19 mouse cellular contexts compared by ENCODE assay signal in the genomic region with DNA sequence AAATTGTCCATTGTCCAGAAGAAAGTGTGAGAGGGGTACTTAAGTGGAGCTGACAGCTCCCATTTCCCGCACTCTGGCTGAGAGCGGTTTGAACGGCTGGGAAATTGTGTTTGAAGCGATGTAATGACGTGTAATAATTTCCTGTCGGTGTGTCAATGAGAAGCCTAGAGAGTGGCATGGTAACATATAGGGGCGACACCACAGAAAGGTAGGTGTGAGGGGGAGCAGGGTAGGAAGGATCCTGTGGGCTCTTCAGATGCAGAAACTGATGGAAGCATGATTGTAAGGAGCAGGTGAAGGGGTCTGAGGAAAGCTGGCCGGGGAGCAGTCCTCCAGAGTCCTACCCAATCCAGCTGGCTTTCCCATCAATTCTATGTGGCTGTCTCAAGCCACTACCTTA.
DNase-seq lines count a peak whose midpoint lies in the region; ATAC-seq lines count a peak whose summit lies in the region.
"Had no signal": no experiment of that assay in that cellular context is flagged by ENCODE, and none has a peak within 500 bp of the region (broad histone marks: within the 10 kb centered on the region; RNA-seq: fewer than 3 reads in every experiment).

No protein-coding gene starts in this region.

- no peak overlapping the region for H3K9ac ChIP-seq in limb, embryonic 11.5 days (ENCODE audit: low read length)
- H3K9ac ChIP-seq in hindbrain, embryonic 12.5 days, result no peak overlapping the region
- no peak overlapping the region for H3K9ac ChIP-seq in midbrain, embryonic 16.5 days (ENCODE audit: low read depth, low read length)
- H3K9ac ChIP-seq: embryonic facial prominence, embryonic 13.5 days; heart, embryonic 13.5 days; liver, embryonic 15.5 days; stomach, embryonic 15.5 days had no signal

- DNase-seq in limb, embryonic 11.5 days (ENCODE audit: low spot score), result peak; percentile 26
- no peak for DNase-seq in limb, embryonic 10.5 days (ENCODE audit: low spot score)
- DNase-seq in retina, postnatal 1 day, result peak; percentile 13
- no peak for DNase-seq in retina, embryonic 14.5 days (ENCODE audit: low spot score)
- DNase-seq in left cerebral cortex, adult 11 months (ENCODE audit: low spot score), result no peak
- no peak for DNase-seq in layer of hippocampus, adult 11-12 months (ENCODE audit: low spot score)
- DNase-seq: adrenal gland, postnatal 10 days; cerebellum, postnatal 25 days; heart, adult 11 months; heart, postnatal 36 days; lung, postnatal 4 days; right cerebral cortex, adult 18-20 months had no signal

- no peaks in the 10 kb centered on the region for H3K36me3 ChIP-seq in limb, embryonic 11.5 days (ENCODE audit: control insufficient read depth, insufficient read depth, low read length)
- no peaks in the 10 kb centered on the region for H3K36me3 ChIP-seq in limb, embryonic 10.5 days
- no peaks in the 10 kb centered on the region for H3K36me3 ChIP-seq in hindbrain, embryonic 12.5 days
- no peaks in the 10 kb centered on the region for H3K36me3 ChIP-seq in midbrain, embryonic 16.5 days (ENCODE audit: control insufficient read depth, insufficient read depth, low read length)
- H3K36me3 ChIP-seq: embryonic facial prominence, embryonic 13.5 days; heart, embryonic 13.5 days; liver, embryonic 15.5 days; stomach, embryonic 15.5 days had no signal

- WGBS in limb, embryonic 11.5 days, result 44% methylated on average over 8 of the region's 8 CpGs
- 50% methylated on average over 8 of the region's 8 CpGs for WGBS in limb, embryonic 10.5 days
- 34% methylated on average over 8 of the region's 8 CpGs for WGBS in hindbrain, embryonic 12.5 days
- WGBS in midbrain, embryonic 16.5 days, result 53% methylated on average over 8 of the region's 8 CpGs

- no peak overlapping the region for H3K27ac ChIP-seq in limb, embryonic 11.5 days (replicated peaks; ENCODE audit: low read depth, low read length)
- no peak overlapping the region for H3K27ac ChIP-seq in limb, embryonic 10.5 days
- peak overlapping the region; percentile 23 for H3K27ac ChIP-seq in hindbrain, embryonic 12.5 days
- no peak overlapping the region for H3K27ac ChIP-seq in midbrain, embryonic 16.5 days (ENCODE audit: low read length)
- H3K27ac ChIP-seq: embryonic facial prominence, embryonic 13.5 days; heart, embryonic 13.5 days; liver, embryonic 15.5 days; stomach, embryonic 15.5 days had no signal

- ATAC-seq in limb, embryonic 11.5 days (ENCODE audit: insufficient number of reproducible peaks, low FRiP score, low TSS enrichment, low read depth), result no peak
- peak; percentile 11; the same call in 1 of the 2 replicates for ATAC-seq in hindbrain, embryonic 12.5 days (ENCODE audit: low FRiP score)
- ATAC-seq in midbrain, embryonic 16.5 days, result peak; percentile 37; the same call in 1 of the 2 replicates
- ATAC-seq: intestine, postnatal 0 days had no signal

- H3K4me1 ChIP-seq in limb, embryonic 11.5 days (ENCODE audit: control insufficient read depth, insufficient read depth, low read length), result no peaks in the 10 kb centered on the region
- peaks cover 28% of the 10 kb centered on the region for H3K4me1 ChIP-seq in limb, embryonic 10.5 days
- H3K4me1 ChIP-seq in hindbrain, embryonic 12.5 days, result peaks cover 36% of the 10 kb centered on the region
- H3K4me1 ChIP-seq in midbrain, embryonic 16.5 days (ENCODE audit: control insufficient read depth, insufficient read depth, low read length), result no peaks in the 10 kb centered on the region; the same call in 1 of the 2 replicates
- H3K4me1 ChIP-seq: embryonic facial prominence, embryonic 13.5 days; liver, embryonic 15.5 days; stomach, embryonic 15.5 days had no signal

- no peaks in the 10 kb centered on the region for H3K9me3 ChIP-seq in limb, embryonic 11.5 days (ENCODE audit: control insufficient read depth, low read length)
- no peaks in the 10 kb centered on the region for H3K9me3 ChIP-seq in limb, embryonic 10.5 days (replicated peaks)
- no peaks in the 10 kb centered on the region for H3K9me3 ChIP-seq in hindbrain, embryonic 12.5 days (replicated peaks)
- H3K9me3 ChIP-seq in midbrain, embryonic 16.5 days (replicated peaks; ENCODE audit: control insufficient read depth, low read length, poor library complexity, severe bottlenecking), result no peaks in the 10 kb centered on the region
- H3K9me3 ChIP-seq: embryonic facial prominence, embryonic 13.5 days; heart, embryonic 13.5 days; liver, embryonic 15.5 days; stomach, embryonic 15.5 days had no signal

- H3K4me2 ChIP-seq in limb, embryonic 11.5 days (ENCODE audit: low read depth, severe bottlenecking), result no peak overlapping the region
- no peak overlapping the region for H3K4me2 ChIP-seq in hindbrain, embryonic 12.5 days (replicated peaks)
- H3K4me2 ChIP-seq in midbrain, embryonic 16.5 days (ENCODE audit: low read length), result no peak overlapping the region
- H3K4me2 ChIP-seq: embryonic facial prominence, embryonic 13.5 days; heart, embryonic 13.5 days; liver, embryonic 15.5 days; stomach, embryonic 15.5 days had no signal

- no peak overlapping the region for H3K4me3 ChIP-seq in limb, embryonic 11.5 days (ENCODE audit: low read depth, low read length)
- H3K4me3 ChIP-seq in limb, embryonic 10.5 days, result no peak overlapping the region
- no peak overlapping the region for H3K4me3 ChIP-seq in hindbrain, embryonic 12.5 days
- H3K4me3 ChIP-seq in midbrain, embryonic 16.5 days (ENCODE audit: low read depth, low read length), result no peak overlapping the region
- H3K4me3 ChIP-seq: embryonic facial prominence, embryonic 13.5 days; heart, embryonic 13.5 days; liver, embryonic 15.5 days; stomach, embryonic 15.5 days had no signal

- H3K27me3 ChIP-seq in limb, embryonic 11.5 days (ENCODE audit: control insufficient read depth, insufficient read depth, low read length), result 0 out of 2 replicates have a peak, but pooled peaks cover 5% of the 10 kb centered on the region
- peaks cover 64% of the 10 kb centered on the region for H3K27me3 ChIP-seq in limb, embryonic 10.5 days (ENCODE audit: low read depth, poor library complexity, severe bottlenecking)
- peaks cover 48% of the 10 kb centered on the region for H3K27me3 ChIP-seq in hindbrain, embryonic 12.5 days
- H3K27me3 ChIP-seq in midbrain, embryonic 16.5 days (ENCODE audit: control insufficient read depth, insufficient read depth, low read depth, low read length), result no peaks in the 10 kb centered on the region
- H3K27me3 ChIP-seq: liver, embryonic 15.5 days; stomach, embryonic 15.5 days had no signal

Comparison
In these comparisons a context has a peak if more than half of its experiments do, and no peak if none do; other contexts are left out.
1. DNase-seq: peak in limb, embryonic 11.5 days (single experiment) and retina, postnatal 1 day (single experiment); none in limb, embryonic 10.5 days (single experiment), retina, embryonic 14.5 days (single experiment), left cerebral cortex, adult 11 months (single experiment) and layer of hippocampus, adult 11-12 months (single experiment).